Mouse (Mus musculus) limb, embryonic 14.5 days (tissue): ENCODE data around the gene Dcaf6. TPM values are rescaled to one million over a fixed set of nuclear protein-coding genes. Genes with fewer than 3 reads are reported as not detected.

Source experiments
- ATAC-seq: fragments of 200-750 bp; cut with Nextera tagmentation; 2 replicates; pipeline ENCODE4 v1.8.0; 2017; ENCODE audit warnings: low read depth, moderate number of reproducible peaks, moderate TSS enrichment; ENCODE audit not compliant: low FRiP score
- DNase-seq: peaks from one replicate; pipeline ENCODE4 v3.0.0-alpha.2; 2015; ENCODE audit warnings: low spot score
- H3K27ac ChIP-seq: fragments of 300-500 bp; sonication (generic); replicated peaks from 2 replicates; pipeline ENCODE4 v1.5.1; 2014; ENCODE audit warnings: low read depth, mild to moderate bottlenecking, low read length, moderate library complexity, mixed read lengths
- H3K27me3 ChIP-seq: fragments of 300-500 bp; sonication (generic); 2 replicates; pipeline ENCODE4 v1.6.1; 2014; ENCODE audit warnings: low read length, mixed read lengths; ENCODE audit not compliant: control insufficient read depth, insufficient read depth
- H3K36me3 ChIP-seq: fragments of 300-500 bp; sonication (generic); 2 replicates; pipeline ENCODE4 v1.6.1; 2014; ENCODE audit warnings: mild to moderate bottlenecking, low read length, moderate library complexity, mixed read lengths; ENCODE audit not compliant: control insufficient read depth, insufficient read depth
- H3K4me1 ChIP-seq: fragments of 300-500 bp; sonication (generic); 2 replicates; pipeline ENCODE4 v1.6.1; 2014; ENCODE audit warnings: antibody characterized with exemption, low read length, mixed read lengths; ENCODE audit not compliant: control insufficient read depth, insufficient read depth
- H3K4me2 ChIP-seq: fragments of 300-500 bp; sonication (generic); replicated peaks from 2 replicates; pipeline ENCODE4 v1.6.1; 2014; ENCODE audit warnings: low read depth, mild to moderate bottlenecking, low read length, moderate library complexity; ENCODE audit not compliant: severe bottlenecking
- H3K4me3 ChIP-seq: fragments of 300-500 bp; sonication (generic); replicated peaks from 2 replicates; pipeline ENCODE4 v1.5.1; 2014; ENCODE audit warnings: low read length
- H3K9ac ChIP-seq: fragments of 300-500 bp; sonication (generic); 2 replicates; pipeline ENCODE4 v1.6.1; 2014; ENCODE audit warnings: mild to moderate bottlenecking, low read depth, low read length, moderate library complexity; ENCODE audit not compliant: severe bottlenecking
- H3K9me3 ChIP-seq: fragments of 300-500 bp; sonication (generic); 2 replicates; pipeline ENCODE4 v1.6.1; 2016; ENCODE audit warnings: low read length; ENCODE audit not compliant: control insufficient read depth
- POLR2A ChIP-seq: fragments of 200-500 bp; IDR thresholded peaks from 2 replicates; pipeline ENCODE4 v1.8.0; 2012; ENCODE audit warnings: inconsistent platforms, mild to moderate bottlenecking, moderate library complexity, borderline replicate concordance; ENCODE audit not compliant: insufficient read depth, insufficient read length; ENCODE audit errors: extremely low read depth
- WGBS: fragments of 180-500 bp; shearing (Covaris S2); extraction: QIAGEN DNeasy Blood & Tissue Kit; methylation state at CpG from one replicate; pipeline ENCODE4 v1.1.7; 2014; 5-methylcytosine and 5-hydroxymethylcytosine counted together
- polyA plus RNA-seq, 2 experiments: library from polyadenylated mRNA; depleted of rRNA in 1 of 2; stranded (reverse) in 1 of 2; unstranded in 1 of 2; fragments of >200 nt; fragmentation: Nextera tagmentation in 1 of 2; extraction: Ambion mirVana in 1 of 2; gene quantifications; 2 replicates each; pipeline versions ENCODE4 v1.2.1 to v1.2.3; 2012 to 2014

Gene Dcaf6
- polyA plus RNA-seq, 2 experiments: 20.7 to 42.9 TPM

- no peak overlapping the region for H3K4me3 ChIP-seq
- ATAC-seq (no peak), DNase-seq (no peak)
- WGBS: 71% methylated on average over 1 of the region's 1 CpGs
- H3K4me1 ChIP-seq: peaks cover 9% of the 10 kb centered on the region; the same call in 1 of the 2 replicates
- no peak overlapping the region for H3K27ac ChIP-seq
- no peak overlapping the region for H3K4me2 ChIP-seq
- no peaks in the 10 kb centered on the region for H3K36me3 ChIP-seq
- no peak for TF ChIP-seq POLR2A
- no peaks in the 10 kb centered on the region for H3K9me3 ChIP-seq
- H3K27me3 ChIP-seq: no peaks in the 10 kb centered on the region
- H3K9ac ChIP-seq: no peak overlapping the region
Measured at GRCm38 (mm10) chr1:165462861-165463260, 2.6 kb upstream of the Dcaf6 start.

GRCm38 (mm10) chr1:165461681-165462080 is 1.4 kb upstream of the Dcaf6 start:
- Histone ChIP-seq H3K9ac (peak overlapping the region; percentile 78), H3K27ac (peak overlapping the region; percentile 63; the same call in 1 of the 2 replicates), H3K4me1 (peaks cover 10% of the 10 kb centered on the region; the same call in 1 of the 2 replicates), H3K27me3 (no peaks in the 10 kb centered on the region), H3K9me3 (no peaks in the 10 kb centered on the region), H3K4me3 (peak overlapping the region; percentile 80), H3K36me3 (no peaks in the 10 kb centered on the region), H3K4me2 (peak overlapping the region; percentile 89)
- DNase-seq (no peak), ATAC-seq (no peak)
- 3% methylated on average over 9 of the region's 9 CpGs for WGBS
- TF ChIP-seq POLR2A: no peak

GRCm38 (mm10) chr1:165460801-165461377 is 614 bp upstream of the Dcaf6 start:
- H3K4me2 ChIP-seq: peak overlapping the region; percentile 89
- peaks cover 10% of the 10 kb centered on the region; the same call in 1 of the 2 replicates for H3K4me1 ChIP-seq
- H3K4me3 ChIP-seq: peak overlapping the region; percentile 80
- ATAC-seq (peak; percentile 97), DNase-seq (peak; percentile 100)
- no peaks in the 10 kb centered on the region for H3K36me3 ChIP-seq
- H3K9ac ChIP-seq: peak overlapping the region; percentile 80
- peak; percentile 83; the same call in 1 of the 2 replicates for TF ChIP-seq POLR2A
- H3K9me3 ChIP-seq: no peaks in the 10 kb centered on the region
- under 1% methylated on average over 37 of the region's 41 CpGs for WGBS
- H3K27ac ChIP-seq: peak overlapping the region; percentile 91
- H3K27me3 ChIP-seq: no peaks in the 10 kb centered on the region

GRCm38 (mm10) chr1:165459503-165460181 is 633 bp downstream of the Dcaf6 start:
- Histone ChIP-seq H3K9me3 (no peaks in the 10 kb centered on the region), H3K27ac (peak overlapping the region; percentile 91), H3K4me2 (peak overlapping the region; percentile 72), H3K36me3 (no peaks in the 10 kb centered on the region), H3K27me3 (no peaks in the 10 kb centered on the region), H3K4me3 (peak overlapping the region; percentile 80), H3K9ac (peak overlapping the region; percentile 80), H3K4me1 (peaks cover 10% of the 10 kb centered on the region; the same call in 1 of the 2 replicates)
- DNase-seq (peak; percentile 46), ATAC-seq (peak; percentile 1)
- TF ChIP-seq POLR2A: no peak
- WGBS: under 1% methylated on average over 54 of the region's 60 CpGs

GRCm38 (mm10) chr1:165459041-165459502 is 1.2 kb downstream of the Dcaf6 start:
- Histone ChIP-seq H3K27me3 (no peaks in the 10 kb centered on the region), H3K9me3 (no peaks in the 10 kb centered on the region), H3K4me2 (peak overlapping the region; percentile 72), H3K4me3 (peak overlapping the region; percentile 80), H3K36me3 (no peaks in the 10 kb centered on the region), H3K4me1 (peaks cover 10% of the 10 kb centered on the region; the same call in 1 of the 2 replicates), H3K9ac (peak overlapping the region; percentile 80), H3K27ac (peak overlapping the region; percentile 91)
- WGBS: 16% methylated on average over 7 of the region's 7 CpGs
- ATAC-seq (no peak), DNase-seq (no peak)
- no peak for TF ChIP-seq POLR2A
